ENCODE assay signal across 12 mouse cellular contexts in the genomic region with DNA sequence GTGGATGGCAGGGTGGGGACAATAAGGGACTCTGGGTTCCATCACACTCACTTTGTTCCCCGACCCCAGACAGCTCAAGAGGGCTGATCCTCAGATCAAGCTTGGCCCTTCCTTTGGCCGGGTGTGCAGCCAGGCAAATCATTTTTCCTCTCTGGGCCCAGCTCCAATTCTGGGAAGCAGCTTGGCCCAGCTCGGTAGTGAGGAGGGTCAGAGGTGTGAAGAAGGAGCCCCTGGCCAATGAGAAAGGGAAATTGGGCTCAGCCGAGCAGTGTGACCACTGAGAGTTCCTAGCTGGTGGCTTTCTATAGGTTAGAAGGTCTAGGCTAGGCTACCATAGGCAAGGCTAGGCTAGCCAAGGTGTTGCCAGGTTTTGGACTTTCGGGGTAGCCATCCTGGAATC. TPM values are rescaled to one million over a fixed set of nuclear protein-coding genes. Genes with fewer than 3 reads are reported as not detected.
DNase-seq lines count a peak whose midpoint lies in the region; ATAC-seq and TF ChIP-seq lines count a peak whose summit lies in the region.
"Had no signal": no experiment of that assay in that cellular context is flagged by ENCODE, and none has a peak within 500 bp of the region (broad histone marks: within the 10 kb centered on the region; RNA-seq: fewer than 3 reads in every experiment).

No protein-coding gene starts in this region.

- no peaks in the 10 kb centered on the region for H3K79me2 ChIP-seq in heart, adult 2 months (replicated peaks; ENCODE audit: control insufficient read depth, insufficient read depth, low read length)

- H3K9ac ChIP-seq in midbrain, postnatal 0 days (replicated peaks; ENCODE audit: low read length, poor library complexity, severe bottlenecking) = 0 out of 2 replicates have a peak overlapping the region, but pooled peaks have one; percentile 29
- H3K9ac ChIP-seq in midbrain, embryonic 11.5 days (ENCODE audit: low read length) = no peak overlapping the region
- H3K9ac ChIP-seq in neural tube, embryonic 13.5 days = peak overlapping the region; percentile 26; the same call in 1 of the 2 replicates
- no peak overlapping the region for H3K9ac ChIP-seq in heart, adult 2 months (ENCODE audit: low read depth, low read length)
- H3K9ac ChIP-seq: forebrain, embryonic 13.5 days; lung, embryonic 15.5 days had no signal

- 0 out of 2 replicates have a peak overlapping the region, but pooled peaks have one; percentile 12 for H3K27ac ChIP-seq in midbrain, postnatal 0 days (ENCODE audit: low read depth, low read length)
- no peak overlapping the region for H3K27ac ChIP-seq in midbrain, embryonic 11.5 days (ENCODE audit: low read depth, low read length)
- no peak overlapping the region for H3K27ac ChIP-seq in neural tube, embryonic 13.5 days (replicated peaks)
- no peak overlapping the region for H3K27ac ChIP-seq in heart, adult 2 months
- H3K27ac ChIP-seq: forebrain, embryonic 13.5 days; lung, embryonic 15.5 days had no signal

- peak; percentile 64 for DNase-seq in heart, postnatal 4 days
- DNase-seq in heart, adult 8-10 months (ENCODE audit: low spot score) = no peak
- peak; percentile 61 for DNase-seq in midbrain, postnatal 0 days (ENCODE audit: low spot score)
- DNase-seq in midbrain, embryonic 11.5 days (ENCODE audit: low spot score, missing footprints) = no peak
- DNase-seq in cerebellum, postnatal 36 days = peak; percentile 77 to 80
- no peak for DNase-seq in gastrocnemius, postnatal 10 days
- DNase-seq in heart, adult 2 months = no peak

- TF ChIP-seq EP300 in heart, adult 2 months (IDR thresholded peaks at IDR 0.05; ENCODE audit: insufficient read depth, low read depth, low read length) = no peak

- no peaks in the 10 kb centered on the region for H3K27me3 ChIP-seq in midbrain, postnatal 0 days (ENCODE audit: insufficient read depth, low read length)
- peaks cover 16% of the 10 kb centered on the region for H3K27me3 ChIP-seq in midbrain, embryonic 11.5 days (ENCODE audit: control insufficient read depth, insufficient read depth, low read length)
- peaks cover 22% of the 10 kb centered on the region for H3K27me3 ChIP-seq in neural tube, embryonic 13.5 days
- H3K27me3 ChIP-seq in heart, adult 2 months (ENCODE audit: control insufficient read depth, insufficient read depth, low read length) = peaks cover 2% of the 10 kb centered on the region

- TF ChIP-seq CTCF in midbrain, postnatal 0 days (IDR thresholded peaks at IDR 0.05) = no peak
- TF ChIP-seq CTCF in heart, adult 2 months (IDR thresholded peaks at IDR 0.05) = no peak

- H3K4me1 ChIP-seq in midbrain, postnatal 0 days (ENCODE audit: insufficient read depth, low read length) = peaks cover 23% of the 10 kb centered on the region
- peaks cover 4% of the 10 kb centered on the region; the same call in 1 of the 2 replicates for H3K4me1 ChIP-seq in midbrain, embryonic 11.5 days (ENCODE audit: control insufficient read depth, insufficient read depth, low read length)
- peaks cover 40% of the 10 kb centered on the region for H3K4me1 ChIP-seq in neural tube, embryonic 13.5 days (replicated peaks)
- peaks cover 3% of the 10 kb centered on the region; the same call in 1 of the 2 replicates for H3K4me1 ChIP-seq in heart, adult 2 months (ENCODE audit: control insufficient read depth, insufficient read depth, low read length)

- no peak for TF ChIP-seq POLR2A in heart, adult 2 months (IDR thresholded peaks at IDR 0.05; ENCODE audit: insufficient read depth, low read depth, low read length)

- H3K9me3 ChIP-seq in midbrain, postnatal 0 days (ENCODE audit: low read length) = no peaks in the 10 kb centered on the region
- H3K9me3 ChIP-seq in midbrain, embryonic 11.5 days (ENCODE audit: control insufficient read depth, low read length) = no peaks in the 10 kb centered on the region
- no peaks in the 10 kb centered on the region for H3K9me3 ChIP-seq in neural tube, embryonic 13.5 days
- H3K9me3 ChIP-seq: forebrain, embryonic 13.5 days; lung, embryonic 15.5 days had no signal

- intact Hi-C loops in heart, adult 2 months (cut with DNase I) = no loop called here

- ATAC-seq in midbrain, postnatal 0 days (ENCODE audit: low FRiP score) = no peak
- no peak for ATAC-seq in midbrain, embryonic 11.5 days (ENCODE audit: low FRiP score)
- ATAC-seq in neural tube, embryonic 13.5 days (ENCODE audit: low read depth) = no peak
- ATAC-seq: CD4-positive, CD25-positive, alpha-beta regulatory T cell, adult 4 months; forebrain, embryonic 13.5 days; intestine, embryonic 16.5 days had no signal

- WGBS in midbrain, postnatal 0 days = 48% methylated on average over 5 of the region's 5 CpGs
- 55% methylated on average over 5 of the region's 5 CpGs for WGBS in midbrain, embryonic 11.5 days
- WGBS in neural tube, embryonic 13.5 days = 64% methylated on average over 5 of the region's 5 CpGs
- WGBS in heart, adult 2 months = 24% methylated on average over 5 of the region's 5 CpGs

- peak overlapping the region; percentile 26 for H3K4me2 ChIP-seq in midbrain, postnatal 0 days (ENCODE audit: low read depth, low read length, poor library complexity, severe bottlenecking)
- H3K4me2 ChIP-seq in midbrain, embryonic 11.5 days = no peak overlapping the region
- no peak overlapping the region for H3K4me2 ChIP-seq in neural tube, embryonic 13.5 days
- H3K4me2 ChIP-seq: forebrain, embryonic 13.5 days; lung, embryonic 15.5 days had no signal

- no peaks in the 10 kb centered on the region for H3K36me3 ChIP-seq in midbrain, postnatal 0 days (ENCODE audit: insufficient read depth, low read length)
- H3K36me3 ChIP-seq in midbrain, embryonic 11.5 days (ENCODE audit: control insufficient read depth, insufficient read depth, low read length) = no peaks in the 10 kb centered on the region
- no peaks in the 10 kb centered on the region for H3K36me3 ChIP-seq in neural tube, embryonic 13.5 days
- no peaks in the 10 kb centered on the region for H3K36me3 ChIP-seq in heart, adult 2 months (ENCODE audit: control insufficient read depth, insufficient read depth, low read length)
- H3K36me3 ChIP-seq: lung, embryonic 15.5 days had no signal

- H3K4me3 ChIP-seq in midbrain, postnatal 0 days (ENCODE audit: low read depth, low read length) = no peak overlapping the region
- H3K4me3 ChIP-seq in midbrain, embryonic 11.5 days (ENCODE audit: low read depth, low read length) = no peak overlapping the region
- H3K4me3 ChIP-seq in neural tube, embryonic 13.5 days = no peak overlapping the region
- no peak overlapping the region for H3K4me3 ChIP-seq in heart, adult 2 months
- H3K4me3 ChIP-seq: forebrain, embryonic 13.5 days; lung, embryonic 15.5 days had no signal

RNA-seq across cellular contexts. Expression of a gene that starts 3.2 kb away (rescaled TPM):
- total RNA-seq in heart, postnatal 4 days (2021) = 10 to 100 TPM in 1 of 2 experiments, 1 to 10 TPM in 1; 6.9 to 14.3 TPM
- total RNA-seq in heart, adult 8-10 months (2022) = 10 to 100 TPM; 12.1 to 16.5 (median 14.5) TPM
- total RNA-seq in midbrain, postnatal 0 days (2014; rRNA removed) = 232 and 270 TPM in 2 replicates
- polyA plus RNA-seq in midbrain, postnatal 0 days (2015; fragmentation: Nextera tagmentation; extraction: Ambion mirVana) = 115 and 123 TPM in 2 replicates
- polyA plus RNA-seq in midbrain, embryonic 11.5 days (2014; fragmentation: Nextera tagmentation; extraction: Ambion mirVana) = 4.6 and 4.9 TPM in 2 replicates
- polyA plus RNA-seq in neural tube, embryonic 13.5 days (2015; fragmentation: Nextera tagmentation; extraction: Ambion mirVana) = 39.5 and 51.2 TPM in 2 replicates
- 1 to 10 TPM; 5.3 to 5.6 TPM for total RNA-seq in gastrocnemius, postnatal 10 days (2021)
- total RNA-seq in heart, adult 2 months (2021) = 10 to 100 TPM; 14.7 to 15.6 TPM
- 33.6 and 35.9 TPM in 2 replicates for polyA plus RNA-seq in heart, adult 2 months (2012; rRNA removed)

Comparison
In these comparisons a context has a peak if more than half of its experiments do, and no peak if none do; other contexts are left out.
1. DNase-seq: peak in heart, postnatal 4 days (single experiment), midbrain, postnatal 0 days (single experiment) and cerebellum, postnatal 36 days (2 of 2); none in heart, adult 8-10 months (single experiment), midbrain, embryonic 11.5 days (single experiment), gastrocnemius, postnatal 10 days (single experiment) and heart, adult 2 months (0 of 2).
2. H3K9ac ChIP-seq: peak in midbrain, postnatal 0 days (single experiment) and neural tube, embryonic 13.5 days (single experiment); none in midbrain, embryonic 11.5 days (single experiment) and heart, adult 2 months (single experiment).
3. RNA of a gene that starts 3.2 kb away (total RNA-seq): 232 to 270 TPM in midbrain, postnatal 0 days; 12.1 to 16.5 TPM in heart, adult 8-10 months, 14.7 to 15.6 TPM in heart, adult 2 months, 6.9 to 14.3 TPM in heart, postnatal 4 days and 5.3 to 5.6 TPM in gastrocnemius, postnatal 10 days; every median in the first group is over 10 times any median in the second.